Mouse (Mus musculus) thymus, adult 2 months (tissue): ENCODE data around the gene Kcns3. TPM values are rescaled to one million over a fixed set of nuclear protein-coding genes. Genes with fewer than 3 reads are reported as not detected.
"Not testable (repeated sequence)": the region's sequence is repeated elsewhere in the genome, so short reads cannot be mapped to it uniquely, and the experiment has no call there.

Source experiments
- DNase-seq: peaks from one replicate; pipeline ENCODE4 v3.0.0; 2021
- H3K27ac ChIP-seq: fragments of 200-500 bp; 2 replicates; pipeline ENCODE4 v1.5.1; 2012; ENCODE audit warnings: low read length, control low read depth; ENCODE audit not compliant: control insufficient read depth, insufficient read depth
- H3K27me3 ChIP-seq: fragments of 200-500 bp; 2 replicates; pipeline ENCODE4 v1.6.1; 2012; ENCODE audit warnings: mild to moderate bottlenecking, low read length, moderate library complexity, mixed read lengths; ENCODE audit not compliant: control insufficient read depth, insufficient read depth
- H3K36me3 ChIP-seq: fragments of 200-500 bp; 2 replicates; pipeline ENCODE4 v1.6.1; 2012; ENCODE audit warnings: mild to moderate bottlenecking, low read length, moderate library complexity; ENCODE audit not compliant: control insufficient read depth, insufficient read depth
- H3K4me1 ChIP-seq: fragments of 200-500 bp; replicated peaks from 2 replicates; pipeline ENCODE4 v1.6.1; 2012; ENCODE audit warnings: low read length; ENCODE audit not compliant: control insufficient read depth, insufficient read depth
- H3K4me3 ChIP-seq: fragments of 200-500 bp; 2 replicates; pipeline ENCODE4 v1.5.1; 2012; ENCODE audit warnings: mild to moderate bottlenecking, low read length, control low read depth, moderate library complexity; ENCODE audit not compliant: control insufficient read depth, insufficient read depth
- CTCF ChIP-seq: fragments of 200-500 bp; IDR thresholded peaks from 2 replicates; pipeline ENCODE4 v1.5.1; 2012; ENCODE audit warnings: mild to moderate bottlenecking, control low read depth, low read length, moderate library complexity, borderline replicate concordance; ENCODE audit not compliant: control insufficient read depth, poor library complexity, insufficient read depth; ENCODE audit errors: extremely low read depth
- POLR2A ChIP-seq: fragments of 200-500 bp; IDR thresholded peaks from 2 replicates; pipeline ENCODE4 v1.6.1; 2012; ENCODE audit warnings: mild to moderate bottlenecking, low read length, control low read depth, moderate library complexity; ENCODE audit not compliant: control insufficient read depth, poor library complexity, insufficient read depth; ENCODE audit errors: extremely low read depth
- WGBS: fragments of 180-500 bp; shearing (Covaris S2); methylation state at CpG from one replicate; pipeline ENCODE4 v1.1.7; 2018; 5-methylcytosine and 5-hydroxymethylcytosine counted together
- polyA plus RNA-seq: library from polyadenylated mRNA; depleted of rRNA; stranded (reverse); fragments of >200 nt; gene quantifications from 2 replicates; pipeline ENCODE4 v1.2.3, GENCODE M21; 2012; rRNA removed

Gene Kcns3
- polyA plus RNA-seq, 1 experiment, result 0.28 TPM

DNA sequence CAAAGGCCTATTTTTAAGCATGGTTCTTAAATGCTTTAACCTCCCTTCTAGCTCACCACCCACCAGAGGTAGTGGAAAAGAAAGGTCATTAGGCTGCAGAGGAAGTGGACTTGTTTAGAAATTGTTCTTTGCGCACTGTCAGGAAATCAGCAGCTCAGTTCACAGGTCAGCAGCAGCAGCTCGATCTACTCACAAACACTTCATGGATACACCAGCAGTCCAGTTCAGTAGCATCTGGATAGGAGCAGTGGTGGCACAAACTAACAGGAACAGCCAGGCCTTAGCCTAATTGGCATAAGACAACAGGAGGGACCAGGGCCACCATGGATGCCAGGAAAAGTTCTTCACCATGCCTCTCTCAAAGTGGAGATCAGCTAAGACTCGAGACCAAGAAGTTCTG is 49.3 kb downstream of the Kcns3 start:
- 74% methylated on average over 3 of the region's 3 CpGs for WGBS

DNA sequence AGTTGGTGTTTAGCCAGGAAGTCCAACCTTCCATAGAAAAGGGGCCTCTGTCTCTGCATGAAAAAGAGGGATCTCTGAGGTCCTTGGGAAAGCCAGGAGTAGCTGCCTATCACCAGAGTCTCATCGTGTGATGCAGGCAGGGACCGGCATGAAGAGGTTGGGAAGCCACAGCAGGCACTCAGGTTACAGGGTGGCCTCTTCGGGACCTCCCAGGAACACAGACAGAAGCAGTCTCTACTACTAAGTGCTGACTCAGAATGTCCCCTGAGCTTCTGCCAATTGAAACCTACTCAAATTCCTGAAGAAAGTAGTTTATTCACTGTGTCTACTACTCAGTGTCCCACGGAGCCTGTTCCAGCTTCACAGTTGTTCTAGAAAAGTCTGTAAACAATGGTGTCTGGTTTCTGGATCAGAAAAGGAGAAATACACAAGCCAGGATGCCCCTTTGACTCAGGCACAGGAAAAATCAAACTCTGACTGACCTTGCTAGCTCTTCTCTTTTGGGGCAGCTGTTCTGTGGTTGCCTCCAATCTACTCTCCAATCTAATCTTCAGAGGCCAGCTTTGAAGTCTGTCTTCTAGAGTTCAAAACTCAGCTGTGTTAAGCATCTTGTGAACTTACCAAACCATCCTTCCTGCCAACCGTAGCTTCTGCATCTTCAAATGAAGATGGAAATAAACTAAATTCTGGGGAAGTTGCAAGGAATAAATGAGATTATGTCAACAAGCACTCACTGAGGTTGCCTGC is 62.1 kb downstream of the Kcns3 start:
- no peak overlapping the region for H3K4me3 ChIP-seq
- no peaks in the 10 kb centered on the region for H3K4me1 ChIP-seq
- WGBS, result 44% methylated on average over 5 of the region's 5 CpGs
- no peak for DNase-seq
- no peak overlapping the region for H3K27ac ChIP-seq
- TF ChIP-seq CTCF (no peak), POLR2A (no peak)
- H3K27me3 ChIP-seq, result no peaks in the 10 kb centered on the region
- H3K36me3 ChIP-seq, result no peaks in the 10 kb centered on the region

More for the DNA sequence above, 49.3 kb downstream of the Kcns3 start:
- TF ChIP-seq CTCF (no peak), POLR2A (no peak)
- H3K4me1 ChIP-seq, result no peaks in the 10 kb centered on the region
- no peak for DNase-seq
- no peaks in the 10 kb centered on the region for H3K27me3 ChIP-seq
- no peak overlapping the region for H3K27ac ChIP-seq
- H3K36me3 ChIP-seq, result no peaks in the 10 kb centered on the region
- no peak overlapping the region for H3K4me3 ChIP-seq

DNA sequence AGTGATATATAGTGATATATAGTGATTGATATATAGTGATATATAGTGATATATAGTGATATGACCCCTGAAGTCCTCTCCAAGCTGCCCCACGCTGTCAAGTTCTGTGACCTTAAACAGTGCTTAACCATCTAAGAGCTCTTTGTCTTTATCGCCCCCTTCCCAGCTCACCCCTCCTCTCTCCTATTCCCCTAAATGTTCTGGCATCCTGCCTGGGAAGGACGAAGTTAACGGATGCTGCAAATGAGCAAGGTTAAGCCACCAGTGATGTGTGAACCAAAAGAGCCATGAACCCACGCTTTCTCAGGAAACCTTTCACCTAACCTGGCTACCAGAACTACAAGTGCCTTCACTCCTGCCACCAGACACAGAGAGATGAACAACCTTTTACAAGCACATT is 64.0 kb downstream of the Kcns3 start:
- no peaks in the 10 kb centered on the region for H3K36me3 ChIP-seq
- no peaks in the 10 kb centered on the region for H3K4me1 ChIP-seq
- H3K4me3 ChIP-seq, result no peak overlapping the region
- WGBS, result 88% methylated on average over 5 of the region's 5 CpGs
- H3K27ac ChIP-seq, result no peak overlapping the region
- no peaks in the 10 kb centered on the region for H3K27me3 ChIP-seq
- DNase-seq, result no peak
- TF ChIP-seq POLR2A, result no peak
- TF ChIP-seq CTCF, result no peak

DNA sequence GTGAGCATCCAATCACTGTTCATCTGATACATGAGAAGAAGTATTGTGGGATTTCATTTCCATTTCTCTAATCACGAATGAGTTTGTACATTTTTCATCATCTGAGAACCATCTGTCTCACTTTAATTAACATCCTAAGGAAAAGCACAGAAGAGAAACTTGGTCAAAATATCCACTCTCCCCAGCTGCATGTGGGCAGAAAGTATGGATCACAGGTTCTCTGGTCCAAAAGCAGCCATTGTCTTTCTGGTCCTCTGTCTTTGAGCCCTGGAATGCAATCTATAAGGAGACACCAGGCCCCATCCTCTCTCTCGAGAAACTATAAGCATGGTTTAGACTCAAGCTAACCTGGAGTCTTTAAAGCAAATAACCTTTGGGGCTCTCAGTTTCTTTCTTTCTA is 79.8 kb downstream of the Kcns3 start:
- no peak overlapping the region for H3K4me3 ChIP-seq
- 88% methylated on average over 2 of the region's 2 CpGs for WGBS
- TF ChIP-seq POLR2A (no peak), CTCF (no peak)

DNA sequence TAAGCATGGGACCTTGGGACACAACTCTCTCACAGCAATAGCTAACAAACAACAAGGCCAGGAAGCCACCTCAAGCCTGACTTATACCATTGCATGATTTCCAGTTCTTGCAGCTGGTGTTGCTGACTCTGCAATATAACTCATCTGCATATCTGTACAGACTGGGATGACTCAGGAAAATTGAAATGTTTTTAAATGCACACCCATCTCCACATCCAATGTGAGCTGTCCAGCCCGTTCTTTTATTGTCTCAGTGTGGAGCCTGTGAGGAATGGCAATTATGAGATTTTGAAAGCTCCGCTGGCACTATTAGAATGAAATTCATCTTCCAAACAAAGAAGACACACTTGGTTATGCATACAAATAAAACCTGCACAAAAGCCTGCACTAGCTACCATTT is 84.0 kb downstream of the Kcns3 start:
- Histone ChIP-seq H3K27ac (no peak overlapping the region), H3K4me1 (no peaks in the 10 kb centered on the region), H3K27me3 (no peaks in the 10 kb centered on the region), H3K36me3 (no peaks in the 10 kb centered on the region), H3K4me3 (no peak overlapping the region)
- WGBS, result 92% methylated on average over 2 of the region's 2 CpGs
- no peak for TF ChIP-seq POLR2A
- TF ChIP-seq CTCF, result no peak
- no peak for DNase-seq

More for the DNA sequence above, 79.8 kb downstream of the Kcns3 start:
- Histone ChIP-seq H3K36me3 (no peaks in the 10 kb centered on the region), H3K27me3 (no peaks in the 10 kb centered on the region), H3K4me1 (no peaks in the 10 kb centered on the region), H3K27ac (no peak overlapping the region)
- DNase-seq, result no peak

DNA sequence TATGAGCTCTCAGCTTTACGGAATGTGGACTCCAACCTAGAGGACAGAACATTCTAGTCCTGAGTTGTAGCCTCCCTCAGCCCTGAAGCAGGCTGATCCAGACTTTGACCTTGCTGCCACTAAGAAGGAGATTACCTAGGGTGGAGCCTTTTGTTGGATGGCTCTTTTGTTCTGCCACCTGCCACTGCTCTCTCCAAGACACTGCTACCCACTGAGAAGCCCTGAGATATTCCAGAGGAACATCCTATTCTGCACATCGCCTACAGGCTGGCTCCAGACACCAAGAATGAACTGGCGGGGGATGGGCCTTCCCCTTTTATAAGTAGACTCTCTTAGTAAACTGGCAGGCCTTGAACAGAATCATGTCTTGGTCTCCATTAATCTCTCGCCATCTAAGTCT is 98.2 kb downstream of the Kcns3 start:
- not testable (repeated sequence) for DNase-seq, H3K36me3 ChIP-seq, H3K27ac ChIP-seq, H3K4me3 ChIP-seq, H3K27me3 ChIP-seq, H3K4me1 ChIP-seq
- 87% methylated on average over 4 of the region's 4 CpGs for WGBS

DNA sequence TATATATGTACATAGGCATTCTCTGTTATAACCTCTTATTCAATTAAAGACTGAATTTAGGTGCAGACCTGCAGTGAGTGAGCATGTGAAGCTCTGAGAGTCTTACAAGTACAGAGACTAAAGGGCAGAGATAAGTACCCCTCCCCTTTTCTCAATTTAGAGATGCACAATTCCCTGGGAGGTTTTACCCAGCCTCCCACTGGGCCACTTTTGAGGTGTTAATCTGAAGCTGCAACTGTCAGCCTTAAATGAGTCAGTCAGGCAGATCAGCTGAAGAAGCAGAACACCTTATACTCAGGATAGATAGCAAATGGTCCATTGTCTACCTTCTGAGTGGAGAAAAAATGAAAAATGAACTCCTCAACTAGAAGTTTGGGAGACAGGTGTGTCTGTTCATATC is 109.0 kb downstream of the Kcns3 start:
- H3K27me3 ChIP-seq, result no peaks in the 10 kb centered on the region
- H3K4me3 ChIP-seq, result no peak overlapping the region
- no peaks in the 10 kb centered on the region for H3K4me1 ChIP-seq
- no peak for DNase-seq
- TF ChIP-seq CTCF (no peak), POLR2A (no peak)
- H3K27ac ChIP-seq, result no peak overlapping the region
- no peaks in the 10 kb centered on the region for H3K36me3 ChIP-seq

Other genes with a start within 250 kb of the Kcns3 start
- 0.27 and 0.34 TPM in 2 replicates for gene Msgn1, start 57.9 kb upstream of the Kcns3 start, polyA plus RNA-seq
- gene Gen1, start 114.7 kb upstream of the Kcns3 start, polyA plus RNA-seq, result 2.0 and 3.9 TPM in 2 replicates
- gene Smc6, start 114.8 kb upstream of the Kcns3 start, polyA plus RNA-seq, result 11.3 and 14.3 TPM in 2 replicates